Mouse (Mus musculus): Measurements from ENCODE around the gene Entpd5. TPM values are rescaled to one million over a fixed set of nuclear protein-coding genes. Genes with fewer than 3 reads are reported as not detected.
"Not testable (repeated sequence)": the region's sequence is repeated elsewhere in the genome, so short reads cannot be mapped to it uniquely, and the experiment has no call there.

The Entpd5 gene
- polyA plus RNA-seq, 2 experiments from 2014 or later = 19.5 to 36.7 TPM

DNA sequence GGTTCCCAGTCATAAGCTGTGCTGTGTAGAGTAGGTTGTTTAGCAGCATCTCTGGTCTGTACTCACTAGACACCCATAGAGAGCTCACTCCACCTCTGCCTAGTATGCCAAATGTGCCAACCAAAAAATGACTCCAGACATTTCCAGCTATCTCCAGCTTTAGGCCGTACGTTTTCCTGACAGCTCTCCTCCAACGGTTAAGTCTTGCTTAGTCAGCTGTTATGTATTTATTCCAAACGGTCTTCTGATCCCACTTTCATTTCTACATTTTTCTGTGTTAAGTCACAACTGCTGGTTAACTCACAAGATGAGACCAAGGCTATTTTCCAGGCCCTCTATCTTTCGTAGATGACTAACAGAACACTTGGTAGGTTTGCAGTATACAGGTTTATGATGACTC lies 10.2 kb downstream of the Entpd5 start:
- ATAC-seq = no peak

DNA sequence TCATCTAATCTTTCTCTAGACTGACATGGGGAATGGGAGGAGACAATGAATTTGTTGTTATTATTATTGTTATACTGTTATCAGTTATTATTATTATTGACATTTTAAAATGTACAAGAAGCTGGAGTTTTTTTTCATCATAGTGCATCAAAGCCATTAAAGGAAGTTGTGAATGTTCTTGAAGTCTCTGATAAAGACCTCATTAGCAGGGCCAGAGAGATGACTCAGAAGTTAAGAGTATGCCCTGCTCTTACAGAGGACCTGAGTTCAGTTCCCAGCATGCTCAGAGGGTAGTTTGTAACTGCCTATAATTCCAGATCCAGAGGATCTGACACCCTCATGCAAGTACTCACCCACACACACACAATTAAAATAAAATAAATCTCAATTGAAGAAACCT lies 11.1 kb downstream of the Entpd5 start:
- ATAC-seq = no peak

DNA sequence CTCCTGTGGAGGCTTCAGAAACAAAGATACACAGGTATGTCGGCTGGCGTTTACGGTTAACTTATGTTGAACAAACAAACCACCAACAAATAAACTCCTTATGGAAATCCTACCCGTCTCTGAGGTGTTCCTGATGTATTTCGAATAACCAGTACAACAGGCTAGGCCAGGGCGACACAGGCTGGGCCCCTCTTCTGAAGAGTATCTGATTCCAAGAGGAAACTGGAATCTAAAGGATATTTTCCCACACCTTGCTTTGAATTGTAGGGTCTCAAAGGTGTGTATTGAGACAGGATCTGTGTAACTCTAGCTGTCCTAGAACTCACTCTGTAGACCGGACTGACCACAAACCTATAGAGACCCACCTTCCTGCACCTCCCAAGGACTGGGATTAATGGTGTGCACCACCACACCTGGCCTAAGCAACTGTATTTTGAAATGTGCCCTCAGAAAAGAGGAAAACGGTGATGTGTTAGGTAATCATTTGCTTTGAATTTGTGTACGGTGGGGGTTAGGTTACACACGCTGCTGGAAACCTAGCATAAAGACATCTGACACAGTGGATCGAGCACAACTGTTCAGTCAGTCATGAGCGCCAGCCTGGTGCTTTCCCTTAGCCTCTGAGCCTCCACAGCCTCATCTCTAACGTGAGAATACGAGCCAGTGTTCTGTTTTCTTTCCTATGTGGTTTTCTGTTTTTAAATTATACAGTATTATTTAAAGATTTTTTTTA lies 11.7 kb downstream of the Entpd5 start:
- no peak for ATAC-seq

DNA sequence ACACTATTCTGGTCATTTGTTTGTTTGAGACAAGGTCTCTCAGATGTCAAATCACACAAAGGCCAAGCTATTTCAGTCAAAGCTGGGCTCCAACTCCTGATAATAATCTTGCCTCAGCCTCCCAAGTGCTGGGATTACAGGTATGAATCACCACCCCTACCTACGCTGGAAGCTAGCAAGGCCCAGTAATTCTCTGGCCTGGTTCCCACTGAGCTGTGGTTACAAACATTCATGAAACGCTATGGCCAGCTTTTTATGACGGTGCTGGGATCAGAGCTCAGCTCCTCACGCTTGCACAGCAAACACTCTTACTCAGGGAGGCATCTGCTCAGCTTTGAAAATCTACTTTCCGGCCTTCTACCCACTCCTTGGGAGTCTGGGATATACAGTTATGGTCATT lies 15.0 kb downstream of the Entpd5 start:
- ATAC-seq = no peak

DNA sequence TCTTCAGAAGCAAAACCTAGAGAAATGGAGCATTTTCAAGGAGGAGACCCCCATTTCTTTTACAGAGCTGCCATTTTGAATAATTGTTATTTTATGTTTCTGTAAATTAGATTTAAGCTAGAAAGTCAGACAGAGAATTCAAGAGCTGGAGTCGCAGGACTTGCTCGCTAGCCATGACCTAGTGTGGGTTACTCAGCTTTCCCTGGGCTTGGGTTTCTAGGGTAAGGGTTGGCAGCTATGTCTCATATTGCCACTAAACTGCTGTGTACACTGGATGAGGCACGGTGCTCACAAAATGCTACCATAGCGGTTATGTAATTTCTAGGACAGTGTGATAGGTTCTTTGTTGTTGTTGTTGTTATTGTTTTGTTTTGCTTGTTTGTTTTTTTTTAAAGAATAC lies 16.1 kb downstream of the Entpd5 start:
- no peak for ATAC-seq

DNA sequence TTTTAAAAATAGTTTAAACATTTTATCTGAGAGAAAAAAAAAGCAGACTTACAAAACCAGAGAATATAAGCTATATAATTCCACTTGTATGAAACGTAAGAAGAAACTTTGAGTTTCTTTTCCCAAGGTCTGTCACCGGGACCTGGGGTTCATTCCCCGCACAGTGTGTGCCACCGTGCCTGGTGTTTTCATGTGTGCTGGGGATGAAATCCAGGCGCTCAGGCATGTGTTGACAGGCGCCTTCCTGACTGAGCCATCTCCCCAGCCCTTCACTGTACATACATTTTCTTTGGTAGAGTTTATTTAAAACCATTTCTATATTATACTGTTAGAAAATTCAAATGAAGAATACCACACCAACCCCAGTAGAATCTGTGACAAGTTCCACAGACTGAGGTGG lies 18.5 kb downstream of the Entpd5 start:
- no peak for ATAC-seq

DNA sequence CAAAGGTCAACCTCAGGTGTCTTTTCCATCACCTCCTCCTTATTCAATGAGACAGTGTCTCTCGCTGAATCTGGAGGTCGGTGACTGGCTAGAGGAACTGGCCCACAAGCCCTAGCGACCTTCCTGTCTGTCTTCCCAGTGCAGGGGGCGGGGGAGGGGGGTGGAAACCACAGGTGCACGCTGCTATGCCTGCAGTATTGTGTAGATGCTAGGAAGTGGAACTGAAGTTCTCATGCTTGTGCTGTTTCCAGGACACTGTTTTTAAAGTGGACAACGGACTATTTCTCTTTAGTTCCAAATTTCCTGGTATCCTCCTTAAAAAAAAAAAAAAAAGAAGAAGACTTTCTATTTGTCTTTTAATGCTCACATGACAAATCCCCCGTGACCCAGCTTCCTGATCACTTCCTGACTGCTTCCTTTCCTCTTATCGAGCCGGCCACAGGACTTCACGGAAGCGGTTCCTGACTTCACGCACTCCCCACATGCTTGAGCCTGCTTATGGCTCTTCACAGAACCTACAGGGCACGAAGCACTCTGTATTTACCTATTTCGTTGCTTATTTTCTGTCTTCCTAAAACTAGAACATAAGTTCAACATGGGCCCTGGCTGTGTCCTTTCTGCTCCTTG lies 19.9 kb downstream of the Entpd5 start:
- peak; percentile 76 for ATAC-seq

DNA sequence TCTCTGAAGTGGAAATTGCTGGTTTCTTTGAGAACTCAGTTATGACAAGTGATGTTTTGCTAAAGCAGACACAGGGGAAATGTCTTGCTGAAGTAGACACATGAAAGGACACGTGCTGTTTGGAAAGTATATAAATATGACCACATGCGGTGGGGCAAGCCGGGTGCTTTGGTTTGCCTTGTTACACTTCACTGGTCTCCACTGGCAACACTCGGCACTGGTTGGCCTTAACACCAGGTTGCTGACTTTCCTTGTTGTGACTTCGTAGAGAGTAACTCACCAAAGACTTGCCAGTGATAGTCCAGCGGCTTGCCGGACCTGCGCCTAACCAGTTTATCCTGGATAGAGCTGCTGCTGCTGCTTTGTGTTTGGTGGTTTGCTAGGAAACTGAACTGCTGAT lies 20.7 kb downstream of the Entpd5 start:
- ATAC-seq = no peak

DNA sequence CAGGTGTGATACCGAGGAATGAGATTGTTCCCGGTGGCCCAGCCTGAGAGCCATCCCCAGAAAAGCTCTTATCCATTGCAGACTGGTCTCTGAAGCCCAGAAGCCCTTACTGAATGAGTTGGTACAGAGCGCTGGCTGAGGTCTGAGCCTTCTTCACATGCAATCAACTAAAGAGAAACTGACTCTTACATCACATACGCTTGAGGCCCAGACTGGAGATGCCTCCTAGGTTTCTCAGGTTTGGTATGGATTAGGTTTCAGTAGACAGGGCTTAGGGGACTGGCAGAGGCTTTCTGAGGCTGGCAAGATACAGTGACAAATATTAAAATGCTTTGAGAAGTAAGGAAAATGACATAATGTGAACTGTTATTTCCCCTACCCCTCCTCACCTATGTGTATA lies 23.4 kb downstream of the Entpd5 start:
- ATAC-seq = no peak

DNA sequence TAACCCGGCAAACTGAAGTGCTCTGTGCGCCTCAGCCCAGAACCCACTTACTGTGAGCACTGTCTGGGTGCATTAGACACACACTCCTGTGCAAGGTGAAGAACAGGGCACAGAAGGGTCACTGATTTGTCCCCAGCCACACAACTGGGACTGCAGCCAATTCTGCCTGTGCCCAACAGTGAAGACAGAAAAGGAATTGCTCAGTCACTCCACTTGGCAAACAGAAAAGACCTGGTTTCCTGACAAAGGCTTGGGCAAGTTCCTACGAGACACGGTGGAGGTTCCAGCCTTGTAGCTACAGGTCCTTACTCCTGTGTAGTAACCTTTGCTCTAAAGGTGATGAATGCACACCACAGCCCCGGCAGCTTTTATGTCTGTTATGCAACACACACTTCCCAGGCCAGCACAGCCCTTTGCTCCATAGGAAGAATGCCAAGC lies 24.2 kb downstream of the Entpd5 start:
- ATAC-seq = no peak

DNA sequence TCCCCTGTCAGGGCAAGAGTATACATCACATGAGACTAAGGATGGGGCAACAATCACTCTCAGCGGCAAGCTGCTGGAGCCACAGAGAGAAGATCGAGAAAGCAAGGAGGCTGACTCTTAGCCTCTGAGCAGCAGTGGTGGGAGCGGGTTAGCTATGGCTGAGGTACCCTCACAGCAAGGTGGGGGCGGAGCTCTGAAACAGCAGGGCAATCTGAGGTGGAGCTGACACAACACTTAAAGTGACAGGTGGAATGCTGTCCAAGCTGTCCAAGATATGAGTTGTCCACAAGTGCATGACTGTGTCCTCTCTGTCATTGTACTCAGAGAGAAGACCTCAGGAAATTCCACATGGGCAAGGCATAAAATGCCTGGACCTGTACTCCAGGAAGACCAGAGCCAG lies 26.5 kb downstream of the Entpd5 start:
- ATAC-seq = no peak

DNA sequence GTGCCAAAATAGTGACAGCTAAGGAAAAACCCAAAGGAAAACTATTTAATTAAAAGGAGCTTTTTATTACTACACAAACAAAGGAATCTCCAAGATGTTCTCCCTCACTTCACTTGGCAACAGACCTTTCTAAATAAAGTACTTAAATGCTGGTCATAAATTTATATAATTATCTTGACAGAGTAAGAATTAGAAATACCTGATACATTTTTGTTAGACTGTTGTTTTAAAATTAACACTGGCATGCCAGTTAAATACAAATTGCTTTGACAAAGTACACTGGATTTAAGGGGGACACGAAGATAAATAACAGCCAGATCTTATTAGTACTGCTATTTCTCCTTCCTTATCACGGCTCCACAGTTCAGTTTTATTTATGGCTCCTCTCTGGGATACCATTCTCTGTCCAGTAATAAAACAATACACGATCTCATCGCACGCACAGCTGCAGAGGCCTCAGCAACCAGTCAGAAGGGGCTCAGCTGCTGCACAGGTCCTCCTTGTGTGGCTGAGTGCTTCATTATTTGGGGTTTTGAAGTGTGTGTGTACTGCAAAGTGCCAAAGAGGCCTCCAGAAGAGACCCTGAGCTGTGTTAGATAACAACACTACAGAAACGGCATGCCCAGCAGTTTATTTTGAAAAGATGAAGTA lies 34.9 kb downstream of the Entpd5 start:
- ATAC-seq = no peak

DNA sequence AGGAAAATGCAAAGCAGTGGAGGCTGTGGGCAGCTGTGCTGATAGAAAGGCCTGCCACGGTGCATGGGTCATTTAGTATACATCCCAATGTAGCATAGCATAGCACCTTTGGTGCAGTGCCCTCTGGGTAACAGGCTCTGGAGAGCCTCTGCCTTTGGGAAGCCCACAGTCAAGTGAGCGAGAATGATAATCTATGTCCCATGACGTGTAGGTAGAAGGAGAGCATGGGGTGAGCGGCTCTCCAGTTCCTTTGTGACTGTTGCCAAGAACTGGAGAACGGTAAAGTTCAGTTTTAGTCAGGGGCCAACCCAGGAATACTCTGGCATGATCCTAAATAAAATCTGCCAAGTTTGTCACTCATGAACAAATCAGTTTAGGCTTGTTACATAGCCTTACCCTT lies 37.2 kb downstream of the Entpd5 start:
- no peak for ATAC-seq

DNA sequence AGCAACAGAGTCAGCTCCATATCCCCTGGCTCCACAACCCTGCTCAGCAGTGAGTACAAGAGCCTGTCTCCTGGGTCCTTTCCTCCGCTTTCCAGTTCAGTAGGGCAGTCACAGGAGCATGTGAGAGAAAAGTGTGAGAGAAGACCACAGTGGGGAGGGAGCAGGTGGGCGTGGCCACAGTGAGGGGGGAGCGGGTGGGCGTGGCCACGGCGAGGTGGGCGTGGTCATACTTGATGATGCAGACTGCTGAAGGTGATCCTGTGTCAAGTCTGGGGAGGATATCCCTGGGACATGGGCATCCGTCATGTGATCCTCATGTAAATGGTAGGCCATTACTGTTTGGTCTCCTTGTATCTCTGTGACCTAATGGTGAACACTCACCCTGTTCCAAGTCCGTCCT lies 41.9 kb downstream of the Entpd5 start:
- ATAC-seq = no peak

DNA sequence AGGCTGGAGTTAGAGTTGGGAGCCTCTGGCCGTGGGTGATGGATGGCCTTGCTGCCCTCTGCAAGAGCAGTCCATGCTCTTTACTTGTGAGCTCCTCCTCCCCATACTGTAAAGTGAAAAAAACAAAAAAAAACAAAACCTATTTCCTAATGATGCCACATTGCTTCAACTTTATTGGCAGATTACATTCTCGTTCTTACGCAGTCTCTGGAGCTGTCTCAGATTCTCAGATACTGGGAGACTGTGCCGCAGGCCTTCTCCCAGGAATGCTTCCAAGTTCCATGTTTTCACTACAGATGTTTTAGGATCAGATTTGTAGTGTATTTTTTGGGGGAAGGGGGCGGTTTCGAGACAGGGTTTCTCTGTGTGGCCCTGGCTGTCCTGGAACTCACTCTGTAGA lies 43.7 kb downstream of the Entpd5 start:
- no peak for ATAC-seq

DNA sequence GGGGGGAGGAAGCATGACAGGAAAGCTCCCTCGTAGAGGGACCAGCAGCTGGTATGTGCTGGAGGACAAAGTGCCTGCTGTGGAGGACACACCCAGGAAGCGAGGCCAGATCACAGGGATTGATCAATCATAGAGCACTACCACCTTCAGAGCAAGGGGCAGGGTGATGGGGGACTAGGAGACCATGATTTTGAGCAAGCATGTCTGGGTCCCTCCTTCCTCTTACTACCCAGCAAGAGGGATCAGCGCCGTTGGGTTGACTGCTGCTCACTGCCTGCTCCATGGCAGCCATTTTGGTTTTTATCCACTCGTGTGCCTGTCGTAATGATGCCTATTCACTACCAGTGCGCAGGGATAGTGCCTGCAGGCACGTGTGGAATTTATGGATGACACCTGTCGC lies 44.5 kb downstream of the Entpd5 start:
- no peak for ATAC-seq

DNA sequence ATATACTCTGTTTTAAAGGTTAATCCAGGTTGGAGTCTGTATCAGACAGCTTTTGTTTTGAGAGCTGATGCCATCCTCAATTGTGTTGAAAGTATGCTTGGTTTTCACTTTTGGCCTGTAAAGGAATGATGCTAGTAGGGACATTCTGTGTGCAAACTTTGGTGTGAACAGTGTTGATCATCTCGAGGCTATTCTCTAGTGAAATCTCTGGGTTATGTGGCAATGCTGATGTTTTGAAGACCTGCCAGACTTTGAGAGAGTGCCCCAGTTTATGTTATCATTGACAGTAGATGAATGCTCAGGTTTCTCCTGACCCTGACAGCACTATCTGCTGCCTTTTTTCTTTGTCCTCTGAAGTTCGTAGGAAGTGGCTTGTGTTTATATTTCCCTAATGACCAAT lies 46.0 kb downstream of the Entpd5 start:
- no peak for ATAC-seq

DNA sequence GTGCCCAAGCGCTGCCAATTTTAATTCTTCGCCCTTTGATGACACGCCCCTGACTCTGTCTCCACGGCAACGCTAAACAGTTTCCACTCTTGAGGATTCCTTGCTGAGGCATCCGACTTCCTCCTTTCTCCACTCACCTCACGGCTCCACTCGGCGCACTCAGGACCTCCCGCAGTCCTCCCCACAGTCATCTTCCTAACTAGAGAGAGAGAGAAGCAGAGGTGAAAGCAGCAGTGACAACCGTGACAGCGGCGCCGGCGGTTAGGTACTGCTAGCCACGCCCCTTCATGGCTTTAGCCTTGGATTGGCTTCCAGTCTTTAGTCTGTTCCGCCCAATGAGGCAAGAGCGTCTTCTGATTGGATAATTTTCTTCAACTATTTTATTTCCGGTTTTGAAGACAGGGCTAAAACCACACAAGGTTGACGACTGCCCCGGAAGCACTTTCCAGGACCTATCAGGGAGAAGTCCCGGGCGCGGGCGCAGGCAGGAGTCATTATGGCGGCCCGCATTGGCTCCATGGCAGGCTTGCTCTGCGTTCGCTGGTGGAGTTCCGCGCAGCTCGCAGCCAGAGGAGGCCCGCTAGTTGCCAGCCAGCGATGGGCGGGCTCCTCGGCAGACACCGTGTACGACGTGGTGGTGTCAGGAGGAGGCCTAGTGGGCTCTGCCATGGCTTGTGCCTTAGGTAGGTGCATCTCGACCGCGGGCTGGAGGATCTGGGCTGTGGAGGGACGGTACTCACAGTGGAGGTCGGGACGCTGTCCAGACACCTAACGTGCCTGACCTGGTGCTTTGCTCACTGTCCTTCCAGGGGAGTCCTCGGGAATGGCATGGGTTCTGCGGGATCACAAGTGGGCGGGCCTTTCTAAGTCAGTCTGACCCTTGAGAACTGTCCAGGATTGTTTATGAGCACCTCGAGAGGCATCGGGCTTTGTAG lies 47.0 kb downstream of the Entpd5 start, which contains the start of the genes Coq6 and Fam161b:
Gene Coq6 (plus strand): TSS at position 103 of the 935 bp plus-strand sequence.
Gene Fam161b (minus strand): TSS at position 279 of the 935 bp plus-strand sequence.
- peak; percentile 99 for ATAC-seq

DNA sequence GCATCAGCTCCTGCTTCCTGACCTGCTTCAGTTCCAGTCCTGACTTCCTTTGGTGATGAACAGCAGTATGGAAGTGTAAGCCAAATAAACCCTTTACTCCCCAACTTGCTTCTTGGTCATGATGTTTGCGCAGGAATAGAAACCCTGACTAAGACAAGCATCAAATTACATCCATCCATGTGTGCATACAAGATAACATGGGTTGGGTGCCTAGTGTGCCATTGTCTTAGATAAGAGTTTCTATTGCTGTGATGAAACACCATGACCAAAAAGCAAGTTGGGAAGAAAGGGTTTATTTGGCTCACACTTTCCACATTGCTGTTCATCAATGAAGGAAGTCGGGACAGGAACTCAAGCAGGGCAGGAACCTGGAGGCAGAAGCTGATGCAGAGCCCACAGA lies 50.1 kb downstream of the Entpd5 start:
- not testable (repeated sequence) for ATAC-seq

DNA sequence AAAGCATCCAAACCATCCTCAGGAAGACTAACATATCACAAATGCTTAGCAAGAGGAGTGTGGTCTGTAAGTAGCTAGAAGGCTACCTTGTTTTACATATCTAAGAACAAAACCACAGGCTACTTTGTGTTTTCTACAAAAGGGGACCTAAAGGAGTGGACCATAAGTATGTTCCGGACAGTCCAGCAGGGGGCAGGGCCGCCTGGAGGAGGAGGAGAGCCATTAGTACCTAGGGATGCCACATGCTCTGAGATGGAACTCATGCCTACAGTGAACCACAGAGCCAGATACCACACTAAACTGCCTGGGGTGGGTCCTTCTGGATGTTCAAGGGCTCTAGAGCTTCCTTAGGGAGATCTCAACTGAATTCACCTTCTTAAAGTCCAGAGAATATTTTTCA lies 61.6 kb downstream of the Entpd5 start:
- ATAC-seq = no peak

DNA sequence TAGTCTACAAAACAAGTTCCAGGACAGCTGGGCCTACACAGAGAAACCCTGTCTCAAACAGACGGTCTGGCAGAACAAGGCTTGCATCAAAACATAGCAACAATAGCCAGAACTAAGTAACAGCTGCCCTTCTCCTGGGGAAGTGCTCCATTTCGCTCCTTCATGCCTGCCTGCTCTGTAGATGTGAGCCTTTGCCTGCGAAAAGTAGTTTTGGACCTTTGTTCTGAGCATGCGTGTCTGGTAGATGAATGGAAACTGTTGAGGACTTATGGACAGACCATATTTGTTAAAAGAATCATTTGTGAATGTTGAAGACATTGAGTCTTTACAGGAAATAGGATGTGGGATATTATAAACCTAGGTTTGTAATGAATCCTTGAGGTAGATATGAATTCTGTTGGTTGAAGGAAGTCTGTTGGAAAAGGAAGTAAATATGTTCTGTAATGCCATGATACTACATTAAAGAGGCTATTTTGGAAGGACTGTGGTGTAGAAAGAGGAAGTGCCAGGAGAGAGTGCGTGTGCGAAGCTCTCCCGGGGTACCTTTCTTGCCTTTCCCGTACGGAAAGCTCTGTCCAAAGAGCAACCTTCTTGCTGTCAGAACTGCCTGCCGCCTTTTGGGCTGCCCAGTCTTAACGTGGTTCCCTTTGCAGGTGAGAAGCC lies 71.7 kb downstream of the Entpd5 start:
- ATAC-seq = no peak

DNA sequence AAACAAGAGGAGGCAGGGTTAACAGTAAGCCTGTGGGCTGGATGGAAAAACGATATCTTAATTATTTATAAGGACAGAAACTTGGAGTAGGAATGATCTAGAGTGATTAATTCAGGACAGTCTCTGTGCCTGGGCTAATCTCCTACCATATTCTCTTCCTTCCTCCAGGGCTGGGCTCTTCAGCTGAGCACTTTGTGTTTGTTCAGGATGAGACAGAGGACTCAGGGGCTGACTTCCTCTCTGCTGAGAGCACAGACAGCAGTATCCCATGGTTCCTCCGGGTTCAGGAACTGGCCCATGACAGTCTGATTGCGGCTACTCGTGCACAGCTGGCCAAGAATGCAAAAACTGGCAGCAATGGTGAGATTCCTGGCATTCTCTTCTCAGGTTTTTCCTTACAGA lies 81.7 kb downstream of the Entpd5 start:
- no peak for ATAC-seq

Measured in CD4-positive, CD25-positive, alpha-beta regulatory T cell, adult 4 months (primary cell).